Mouse (Mus musculus) telencephalon, adult 2 months (tissue): Measurements from ENCODE around the gene Rtn4r.

Experiments
- DNase-seq: peaks from one replicate; pipeline ENCODE4 v3.0.0-alpha.2; 2011; ENCODE audit warnings: low read depth, low spot score

Rtn4r gene

DNA sequence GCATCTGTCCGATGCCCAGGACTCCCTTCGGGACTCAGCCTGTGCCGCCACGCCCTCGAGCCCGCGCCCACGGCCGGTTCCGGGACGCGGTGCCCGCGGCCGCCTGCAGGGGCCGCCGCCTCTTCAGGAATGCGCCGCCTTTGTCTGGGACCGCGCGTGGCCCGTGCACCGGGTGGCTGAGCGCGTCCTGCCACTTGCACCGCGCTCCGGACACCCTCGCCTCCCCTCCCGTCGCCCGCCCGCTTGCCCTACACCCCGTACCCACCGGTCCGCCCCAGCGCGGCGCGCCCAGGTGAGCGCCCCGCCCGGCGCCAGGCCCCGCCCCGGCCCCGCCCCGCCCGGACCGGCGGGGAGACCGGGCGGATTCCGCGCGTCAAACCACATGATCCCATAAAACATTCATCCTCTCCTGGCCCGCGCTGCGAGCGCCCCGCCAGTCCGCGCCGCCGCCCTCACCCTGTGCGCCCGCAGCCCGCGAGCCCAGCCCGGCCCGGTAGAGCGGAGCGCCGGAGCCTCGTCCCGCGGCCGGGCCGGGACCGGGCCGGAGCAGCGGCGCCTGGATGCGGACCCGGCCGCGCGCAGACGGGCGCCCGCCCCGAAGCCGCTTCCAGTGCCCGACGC is at the start of gene Rtn4r:
Gene Rtn4r (plus strand): TSS at position 402 of the 621 bp plus-strand sequence.
- no peak for DNase-seq

DNA sequence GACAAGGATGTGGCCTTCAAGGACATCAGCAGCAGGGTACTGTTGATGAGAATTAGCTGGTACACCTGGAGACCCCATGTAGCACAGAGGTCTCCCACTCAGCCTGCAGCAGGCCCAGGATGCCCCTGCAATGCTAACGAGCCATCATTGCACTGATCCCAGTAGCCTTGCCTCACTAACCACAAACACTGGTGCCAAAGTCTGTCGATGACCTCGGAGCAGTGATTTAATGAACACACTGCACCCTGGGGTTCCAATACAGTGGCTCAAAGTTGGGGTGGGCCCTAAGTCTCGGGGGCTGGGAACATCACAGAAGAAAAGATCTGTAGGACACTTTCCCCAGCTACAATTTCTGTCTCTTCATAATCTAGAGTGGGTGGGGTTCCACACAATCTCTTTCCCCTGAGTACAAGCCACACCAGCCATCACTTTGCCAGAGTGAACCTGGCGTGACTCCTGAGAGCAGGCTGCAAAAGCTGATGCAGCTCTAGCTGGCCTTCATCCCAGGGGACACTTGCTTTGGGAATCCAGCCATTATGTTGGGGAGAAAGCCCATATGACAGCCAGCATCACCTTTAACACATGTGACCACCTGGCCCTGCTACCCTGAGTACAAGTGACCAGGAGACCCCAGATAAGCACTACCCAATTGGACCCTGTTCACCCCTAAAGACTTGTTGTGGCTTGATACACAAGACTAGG is 49.0 kb upstream of the Rtn4r start:
- DNase-seq: no peak

DNA sequence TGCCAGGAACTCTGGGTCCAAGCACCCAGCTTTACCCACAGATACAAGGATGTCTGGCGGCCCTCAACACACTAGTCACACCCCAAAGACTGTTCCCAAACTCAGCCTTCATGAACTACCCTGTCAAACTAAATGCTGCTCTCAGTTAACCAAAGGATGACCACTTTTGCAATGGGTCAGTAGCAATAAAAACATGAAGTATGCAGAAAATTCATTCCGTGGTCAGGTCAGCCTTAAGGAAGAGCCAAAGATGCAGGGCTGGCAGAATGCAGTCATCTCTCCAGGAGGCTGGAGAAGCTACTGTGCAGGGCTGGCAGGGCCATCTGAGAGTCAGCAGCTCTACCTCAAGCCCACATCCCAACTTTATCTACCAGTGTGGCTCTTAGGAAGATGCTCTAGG is 48.1 kb upstream of the Rtn4r start:
- DNase-seq: no peak

DNA sequence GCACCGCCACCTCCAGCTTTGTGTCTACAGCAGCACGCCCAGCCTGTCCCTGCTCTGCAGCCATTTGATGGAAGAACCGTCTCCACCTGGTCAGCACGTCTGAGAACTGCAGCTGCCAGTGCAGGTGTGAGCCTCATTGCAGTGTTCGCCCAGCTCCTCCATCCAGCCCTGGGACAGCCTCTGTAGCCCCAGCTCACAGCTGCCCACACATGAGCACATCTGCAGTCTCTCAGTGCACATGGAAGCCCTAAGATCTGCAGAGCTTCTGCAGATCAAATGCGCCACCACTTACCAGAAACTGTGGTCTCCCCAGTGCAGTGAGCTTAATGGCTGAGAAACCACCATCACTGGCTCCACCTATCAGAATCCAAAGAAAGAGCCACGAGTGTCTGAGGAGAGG is 47.3 kb upstream of the Rtn4r start:
- DNase-seq: no peak

DNA sequence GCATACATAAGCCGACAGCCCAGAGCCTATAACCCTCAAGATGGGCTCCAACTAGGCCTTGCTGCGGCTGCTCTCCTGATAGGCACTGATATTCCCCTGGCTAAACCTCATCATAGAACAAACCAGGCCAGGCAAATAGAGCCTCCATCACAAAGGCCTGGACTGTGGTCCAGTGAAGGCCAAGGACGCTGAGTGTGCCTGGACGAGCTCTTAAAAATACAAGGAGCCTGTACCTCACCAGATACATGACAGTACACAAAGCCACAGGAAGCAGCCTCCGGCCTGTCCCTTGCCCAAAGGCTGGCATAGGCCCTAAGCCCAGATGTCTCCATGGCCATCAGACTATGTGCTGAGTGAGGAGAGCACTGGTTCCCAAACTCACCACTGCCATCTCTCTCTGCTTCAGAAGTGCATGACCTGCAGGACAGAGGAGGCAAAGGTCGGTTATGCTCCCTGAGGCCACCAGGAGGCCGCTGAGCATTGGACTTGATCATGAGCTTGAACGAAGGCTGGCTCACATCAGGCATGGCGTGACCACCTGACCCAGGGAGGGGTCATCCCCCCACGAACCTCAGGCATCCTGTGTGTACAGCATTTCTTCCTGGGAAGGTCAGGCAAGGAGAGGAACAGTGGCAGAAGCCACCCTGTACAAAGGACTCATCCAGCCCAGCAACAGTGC is 46.2 kb upstream of the Rtn4r start:
- no peak for DNase-seq

DNA sequence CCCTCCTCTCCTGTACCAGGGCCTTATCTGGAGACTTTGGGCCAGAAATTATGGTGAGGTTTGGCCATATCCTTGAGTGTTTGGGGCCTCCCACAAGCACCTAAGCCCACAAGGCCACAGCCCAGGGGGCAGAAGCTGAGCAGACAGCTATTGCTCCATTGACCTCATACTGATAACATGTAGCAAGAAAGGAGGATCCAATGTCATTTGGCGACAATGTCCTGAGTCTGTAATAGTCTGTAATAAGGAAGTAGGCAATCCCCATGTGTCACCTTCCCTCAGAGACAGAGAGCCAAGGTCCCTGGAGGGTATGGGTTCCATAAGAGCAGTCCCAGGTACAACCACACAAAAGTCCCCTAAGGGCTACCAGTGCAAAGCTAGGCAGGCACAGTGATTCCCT is 45.2 kb upstream of the Rtn4r start:
- DNase-seq: no peak

DNA sequence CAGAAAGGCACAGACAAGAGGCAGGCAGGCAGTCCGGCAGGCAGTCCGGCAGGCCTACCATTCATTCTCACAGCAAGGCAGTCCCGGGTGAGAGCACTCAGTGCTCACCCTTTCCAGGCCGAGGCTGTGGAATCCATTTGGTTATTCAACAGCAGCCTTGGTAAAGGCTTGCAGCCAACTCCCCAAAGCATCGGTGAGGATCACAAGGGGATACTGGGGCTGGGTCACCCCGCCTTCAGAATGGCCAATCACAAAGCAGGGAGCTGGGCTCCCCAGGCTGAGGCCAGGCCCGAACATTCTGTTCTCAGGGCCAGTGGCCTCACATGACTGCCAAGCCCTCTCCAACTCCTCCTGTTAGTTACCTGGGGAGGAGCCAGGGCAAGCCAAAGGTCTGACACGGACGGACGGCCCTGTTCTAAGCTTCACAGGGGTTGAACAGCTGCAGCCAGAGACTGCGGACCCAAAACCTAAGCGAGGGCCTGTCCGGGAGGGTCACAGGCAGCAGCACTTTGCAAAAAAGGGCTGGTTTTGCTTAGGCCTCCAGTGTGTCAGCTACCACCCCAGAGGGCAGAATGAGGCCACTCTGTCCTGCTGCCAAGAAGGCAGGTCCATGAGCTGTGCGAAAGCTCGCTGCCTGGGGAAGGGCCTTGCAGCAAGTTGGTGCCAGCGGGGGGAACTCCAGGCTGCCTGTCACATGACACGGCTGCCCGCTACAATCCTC is 44.1 kb upstream of the Rtn4r start:
- no peak for DNase-seq

DNA sequence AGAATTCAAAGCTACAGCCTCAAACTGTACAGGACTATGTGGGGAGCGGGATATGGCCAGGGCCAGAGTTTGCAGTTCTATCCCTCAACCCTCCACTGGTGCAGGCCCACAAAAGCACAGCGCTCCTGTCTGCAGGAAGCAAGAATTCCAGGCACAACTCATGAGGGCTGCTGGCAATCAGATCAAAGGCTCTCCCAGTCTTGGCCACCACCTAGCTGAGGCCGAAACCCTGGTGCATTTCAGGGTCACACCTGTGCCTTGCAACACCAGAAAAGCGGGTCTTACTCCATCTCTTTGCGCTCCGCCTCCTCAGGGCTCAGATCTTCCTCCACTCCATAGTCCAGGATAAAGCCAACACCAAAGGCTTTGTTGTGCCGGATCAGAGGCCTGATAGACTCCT is 43.2 kb upstream of the Rtn4r start:
- no peak for DNase-seq

DNA sequence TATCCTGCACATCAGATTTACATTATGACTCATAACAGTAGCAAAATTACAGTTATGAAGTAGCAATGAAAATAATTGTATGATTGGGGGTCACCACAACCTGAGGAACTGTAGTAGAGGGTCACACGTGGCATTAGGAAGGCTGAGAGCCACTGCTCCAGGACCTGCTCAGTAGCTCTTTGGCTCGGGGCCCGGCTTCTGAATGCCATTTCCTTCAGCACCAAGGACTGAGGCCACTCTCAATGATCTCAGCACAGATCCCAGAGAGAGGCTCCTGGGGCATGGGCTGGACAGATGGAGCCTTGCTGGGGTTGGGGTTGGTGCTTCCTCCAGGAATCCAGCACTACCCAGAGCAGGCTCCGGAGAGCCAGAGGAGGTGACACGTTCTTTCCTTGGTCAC is 40.3 kb upstream of the Rtn4r start:
- DNase-seq: no peak

DNA sequence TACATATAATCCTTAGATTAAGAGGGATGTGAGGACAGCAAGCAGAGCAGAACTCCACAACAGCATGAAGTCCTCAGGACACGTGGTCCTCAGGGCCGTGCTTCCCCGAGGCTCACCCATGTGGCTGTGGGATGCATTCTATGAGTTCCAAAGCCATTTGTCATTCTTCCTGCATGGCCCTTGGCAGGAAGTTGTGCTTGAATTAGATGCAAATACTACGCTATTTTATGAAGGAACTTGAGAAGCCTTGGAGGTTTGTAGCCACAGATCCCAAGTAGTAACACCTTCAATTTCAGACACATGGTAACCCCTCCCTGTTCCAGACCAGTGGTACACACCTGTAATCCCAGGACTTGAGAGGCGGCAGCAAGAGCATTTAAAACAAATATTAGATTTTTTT is 31.1 kb upstream of the Rtn4r start:
- DNase-seq: no peak

DNA sequence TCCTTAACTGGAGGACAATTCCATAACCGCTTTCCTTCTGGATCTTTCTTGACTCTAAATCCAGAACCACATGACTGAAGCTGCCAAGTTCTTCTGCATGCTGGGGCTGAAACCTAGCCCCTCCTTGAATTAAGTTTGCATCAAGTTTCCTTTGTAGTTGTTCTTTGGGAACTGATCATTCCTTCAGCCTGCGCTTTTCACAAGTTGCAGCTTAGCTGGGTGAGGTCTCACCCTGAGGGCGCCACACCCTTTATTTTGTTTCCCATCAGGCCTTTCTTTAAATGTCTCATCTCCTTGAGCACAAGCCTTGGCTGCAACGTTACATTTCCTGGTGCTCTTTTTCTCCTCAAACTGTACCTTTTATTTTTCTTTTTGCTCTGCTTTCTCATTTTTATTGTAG is 24.6 kb upstream of the Rtn4r start:
- no peak for DNase-seq

DNA sequence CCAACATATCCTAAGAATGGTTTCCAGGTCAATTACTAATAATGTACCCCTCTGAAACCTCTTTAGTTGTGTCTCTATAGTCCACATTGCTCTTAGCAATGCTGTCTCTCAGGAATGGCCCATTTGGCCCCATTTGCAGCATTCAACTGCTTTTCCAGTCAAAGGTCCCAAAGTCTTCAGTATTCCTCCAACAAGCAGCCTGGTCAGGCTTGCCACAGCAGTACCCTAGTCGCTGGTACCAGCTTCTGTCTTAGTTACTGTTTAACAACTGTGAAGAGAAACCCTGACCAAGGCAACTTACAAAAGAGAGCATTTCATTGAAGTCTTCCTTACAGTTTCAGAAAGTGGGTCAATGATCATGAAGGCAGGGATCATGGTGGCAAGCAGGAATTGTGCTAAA is 24.1 kb upstream of the Rtn4r start:
- DNase-seq: no peak

DNA sequence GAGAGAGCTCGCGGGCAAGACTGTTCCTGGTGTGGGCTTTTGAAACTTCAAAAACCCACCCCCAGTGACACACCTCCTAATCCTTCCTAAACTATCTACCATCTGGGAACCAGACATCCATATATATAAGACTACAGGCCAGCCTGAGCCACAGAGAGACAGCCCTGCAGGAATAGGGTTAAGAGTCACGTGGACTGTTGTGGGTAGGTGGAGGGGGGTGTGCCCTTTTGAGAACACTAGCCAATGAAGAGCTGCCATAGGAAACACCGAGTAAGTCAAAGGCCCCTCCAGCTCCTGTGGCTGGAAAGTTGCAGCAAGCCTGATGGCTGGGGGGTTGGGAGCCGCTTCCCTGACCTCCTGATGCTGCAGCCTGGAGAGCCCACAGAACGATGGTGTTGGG is 23.6 kb upstream of the Rtn4r start:
- DNase-seq: no peak

DNA sequence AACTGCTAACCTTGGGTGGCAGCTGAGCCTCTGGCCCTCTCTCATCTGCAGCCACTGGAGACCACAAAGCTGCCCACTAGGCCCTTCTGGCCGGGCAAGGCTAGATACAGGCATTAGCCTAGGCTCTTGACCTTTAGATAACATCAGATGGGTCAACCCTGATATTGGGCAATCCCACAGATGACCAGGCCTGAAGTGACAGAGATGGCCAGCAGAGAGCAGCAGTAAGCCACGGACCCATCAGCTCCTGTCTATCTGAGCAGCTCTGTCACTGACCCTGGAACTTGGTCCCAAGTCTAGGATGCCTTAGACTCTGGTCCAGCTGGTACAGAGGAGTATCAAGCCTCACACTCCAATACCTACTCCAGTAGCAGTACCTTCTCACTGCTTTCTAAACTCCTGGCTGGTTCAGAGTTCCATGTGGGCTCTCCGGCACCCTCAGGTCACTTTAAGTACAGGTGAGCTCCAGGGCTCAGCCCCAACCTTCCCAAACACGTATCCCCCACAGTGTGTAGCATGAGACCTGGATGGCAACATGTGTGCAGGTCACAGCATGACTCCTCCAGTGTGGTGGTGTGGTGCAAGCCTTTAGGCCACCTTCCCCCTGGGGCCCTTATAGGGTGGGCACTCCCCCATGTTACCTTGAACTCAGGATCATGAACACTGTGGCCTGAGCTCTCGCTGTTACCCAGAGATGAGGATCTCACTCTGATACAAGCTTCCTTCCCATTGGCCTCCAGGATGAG is 19.0 kb upstream of the Rtn4r start:
- no peak for DNase-seq

DNA sequence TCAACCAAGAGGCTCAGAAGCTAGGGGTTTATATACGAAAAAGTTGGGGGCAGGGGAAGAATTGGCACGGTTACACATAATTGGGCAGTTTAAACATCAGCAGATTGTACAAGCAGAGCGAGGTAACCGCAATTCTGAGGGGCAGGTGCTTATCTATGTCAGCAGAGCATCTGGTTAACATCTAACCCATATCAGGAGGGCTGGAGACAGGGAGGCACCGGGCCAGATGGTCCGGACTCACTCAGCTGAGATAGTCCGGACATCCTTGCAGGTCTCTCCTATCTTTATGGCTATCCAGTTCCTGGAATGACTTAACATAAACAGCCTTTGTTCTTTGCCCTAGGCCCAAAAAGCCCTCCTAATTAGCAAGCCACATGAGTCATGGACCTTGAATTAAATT is 16.4 kb upstream of the Rtn4r start:
- DNase-seq: no peak

DNA sequence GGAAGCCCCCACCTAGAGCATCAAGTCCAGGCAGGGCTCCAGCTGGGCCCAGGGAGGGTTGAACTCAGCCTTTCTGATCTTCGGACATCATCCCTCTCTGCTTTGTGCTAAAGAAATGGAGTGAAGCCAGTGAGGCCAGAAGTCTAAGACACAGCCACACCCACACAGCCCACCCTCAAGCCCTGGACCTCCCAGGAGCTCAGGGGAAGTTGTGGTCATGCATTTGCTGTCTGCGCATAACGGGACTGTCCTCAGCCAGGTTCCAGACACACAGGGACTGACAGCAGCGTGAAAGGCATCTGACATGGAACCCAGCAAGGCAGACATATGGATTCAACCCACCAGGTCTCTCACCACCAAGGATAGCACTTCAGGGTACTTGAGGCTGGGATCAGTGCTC is 11.0 kb upstream of the Rtn4r start:
- DNase-seq: no peak

DNA sequence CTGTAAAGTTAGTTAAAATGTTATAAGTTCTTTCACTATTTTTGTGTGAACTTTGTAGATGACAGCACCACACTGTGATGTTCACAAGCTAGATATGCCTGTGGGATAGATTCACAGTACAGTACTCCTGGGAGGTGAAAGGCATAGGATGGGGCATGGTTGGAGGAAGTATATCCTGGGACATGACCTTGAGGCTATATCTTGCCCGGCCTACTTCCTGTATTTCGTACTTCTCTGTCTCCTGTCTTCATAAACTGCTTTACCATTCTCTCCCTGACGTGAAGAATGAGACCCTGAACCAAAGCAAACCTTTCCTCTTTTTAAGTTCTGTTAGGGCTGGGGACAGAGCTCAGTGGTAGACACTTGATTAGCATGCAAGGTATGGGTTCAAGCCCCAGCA is 9.2 kb upstream of the Rtn4r start:
- DNase-seq: no peak

DNA sequence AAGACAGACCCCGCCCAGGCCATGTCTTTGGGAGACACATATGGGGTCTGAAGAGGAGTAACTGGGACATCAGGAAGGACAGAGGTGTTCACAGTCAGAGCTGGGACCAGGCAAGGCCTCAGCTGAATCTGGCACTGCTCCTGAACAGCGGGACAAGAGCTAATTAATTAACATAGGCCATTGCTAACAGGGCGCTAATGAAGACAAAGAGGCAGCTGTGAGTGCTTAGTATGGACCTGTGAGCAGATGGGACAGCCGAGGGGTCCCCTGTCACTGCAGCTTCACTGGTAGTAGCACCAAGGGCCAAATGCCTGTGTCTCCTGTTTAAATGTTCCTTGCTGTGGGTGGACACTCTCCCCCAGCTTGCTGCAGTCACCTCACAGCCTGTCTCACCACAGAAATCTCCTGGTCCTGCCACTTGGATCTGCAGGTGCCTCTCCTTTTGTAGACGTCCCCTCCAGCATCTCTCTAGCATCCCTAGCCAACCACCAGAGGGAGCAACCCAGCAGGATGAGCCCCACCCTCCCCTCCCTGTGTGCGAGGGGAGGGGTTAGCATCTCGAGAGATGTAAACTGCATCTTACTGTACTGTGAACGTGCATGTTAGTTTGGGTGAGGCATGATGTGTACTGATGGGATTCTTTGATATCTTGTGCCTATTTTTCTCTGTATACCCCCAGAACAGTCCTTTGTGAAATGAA is 8.3 kb upstream of the Rtn4r start:
- no peak for DNase-seq

DNA sequence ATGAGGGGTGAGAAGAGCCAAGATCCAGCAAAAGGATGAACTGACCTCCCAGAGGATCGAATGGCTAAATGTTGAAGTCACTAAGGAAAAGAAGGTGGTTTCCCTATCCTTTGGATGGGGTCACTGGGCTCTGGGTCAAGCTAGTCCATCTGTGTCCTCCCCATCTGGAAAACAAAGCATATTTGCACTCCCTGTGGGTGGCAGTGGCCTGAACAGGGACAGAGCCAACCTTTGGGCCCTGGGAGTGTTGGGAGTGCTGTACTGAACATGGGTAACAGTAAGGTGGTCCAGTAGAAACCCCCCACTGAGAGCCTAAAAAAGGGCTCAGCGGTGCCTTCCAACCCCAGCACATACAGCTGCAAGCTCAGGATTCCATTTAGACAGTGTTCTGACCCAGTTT is 4.7 kb upstream of the Rtn4r start:
- no peak for DNase-seq

DNA sequence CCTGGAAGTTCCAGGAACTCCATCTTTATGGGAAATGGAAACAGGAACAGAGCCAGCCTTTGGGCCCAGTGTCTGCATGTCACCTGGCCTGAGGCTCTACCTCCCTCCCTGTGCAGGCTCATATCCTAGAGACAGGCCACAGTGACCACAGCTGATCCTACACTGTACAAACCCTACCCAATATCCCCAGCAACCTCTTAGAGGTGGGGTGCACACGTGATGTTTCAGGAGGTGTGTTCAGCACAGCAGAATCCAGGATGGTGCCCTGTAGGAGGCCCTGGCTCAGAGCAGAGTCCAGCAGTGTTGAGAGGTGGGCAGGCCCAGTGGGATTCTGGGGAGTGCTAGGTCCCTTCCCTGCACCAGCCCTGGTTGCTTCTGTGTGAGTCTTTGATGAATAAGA is 4.0 kb upstream of the Rtn4r start:
- DNase-seq: no peak

DNA sequence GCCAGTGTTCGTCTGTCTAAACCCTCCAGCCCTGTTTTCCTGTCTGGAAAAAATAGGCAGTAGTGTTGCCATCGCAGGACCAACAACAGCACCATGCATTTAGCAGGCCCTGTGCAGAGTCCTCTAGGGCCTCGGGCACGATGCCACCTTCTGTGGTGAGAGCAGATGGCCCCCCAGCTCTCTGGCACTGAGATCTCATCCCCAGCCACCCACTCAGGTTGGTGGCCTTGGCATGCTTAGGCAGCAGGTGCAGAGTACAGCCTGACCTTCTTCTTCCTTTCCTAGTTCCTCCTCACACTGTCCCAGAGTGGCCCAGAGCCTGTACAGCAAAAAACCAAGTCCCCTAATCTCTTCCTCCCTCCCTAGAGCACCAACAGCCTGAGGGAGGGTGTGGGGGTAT is 3.4 kb upstream of the Rtn4r start:
- no peak for DNase-seq
